Mouse (Mus musculus): ENCODE data around the gene Adgrv1.

Gene Adgrv1

GRCm38 (mm10) chr13:81045345-81045744 is 587.6 kb downstream of the Adgrv1 start:
- DNase-seq (ENCODE audit: low spot score): no peak
